Mouse (Mus musculus): ENCODE measurements around the gene Terb2. TPM values are rescaled to one million over a fixed set of nuclear protein-coding genes. Genes with fewer than 3 reads are reported as not detected.

Gene Terb2
- total and polyA plus RNA-seq, 3 experiments = not detected

DNA sequence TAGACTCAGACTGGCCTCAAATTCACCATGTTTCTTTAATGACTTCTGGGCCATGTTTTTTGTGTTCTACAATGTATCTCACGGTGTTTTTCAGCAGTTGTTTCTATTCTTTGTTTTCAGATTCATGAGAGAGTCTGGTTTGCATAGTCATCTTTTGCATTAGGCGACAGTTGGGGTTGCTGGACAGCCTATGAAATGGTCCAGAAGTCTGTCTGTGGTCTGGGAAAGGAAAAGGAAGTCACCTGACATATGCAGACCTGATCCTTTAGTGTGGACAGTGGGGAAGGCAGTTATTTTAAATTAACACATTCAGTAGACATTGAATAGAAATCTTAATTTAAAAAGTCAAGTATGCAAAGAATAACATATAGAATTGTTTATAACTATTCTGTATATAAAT lies 23.5 kb upstream of the Terb2 start:
- Histone ChIP-seq H3K9ac (ENCODE audit: control insufficient read depth, low read depth, low read length, poor library complexity, severe bottlenecking) (no peak overlapping the region), H3K9me3 (replicated peaks; ENCODE audit: insufficient read depth, low read length) (no peaks in the 10 kb centered on the region), H3K27me3 (ENCODE audit: control insufficient read depth in 1 of 2, insufficient read depth in 2 of 2, low read length in 2 of 2) (no peaks in the 10 kb centered on the region), H3K36me3 (ENCODE audit: control insufficient read depth in 1 of 2, insufficient read depth in 2 of 2, low read length in 2 of 2) (no peaks in the 10 kb centered on the region; a peak in 1 of 4 replicates), H3K4me3 (ENCODE audit: control insufficient read depth in 1 of 2, insufficient read depth in 1 of 2, low read depth in 2 of 2, low read length in 2 of 2) (no peak overlapping the region), H3K27ac (ENCODE audit: control insufficient read depth, low read depth, low read length) (no peak overlapping the region), H3K4me1 (ENCODE audit: control insufficient read depth in 1 of 2, insufficient read depth in 2 of 2, low read length in 2 of 2) (no peaks in the 10 kb centered on the region), H3K79me2 (ENCODE audit: control insufficient read depth, insufficient read depth, low read length, poor library complexity) (no peaks in the 10 kb centered on the region)
- no peak for DNase-seq (ENCODE audit: low read depth, low spot score)
- TF ChIP-seq KAT2A (conservative IDR thresholded peaks at IDR 0.05; ENCODE audit: low read depth, low read length) = no peak
- TF ChIP-seq SMC3 (IDR thresholded peaks at IDR 0.05; ENCODE audit: low read depth, low read length) = no peak
- TF ChIP-seq TCF12 (IDR thresholded peaks at IDR 0.05; ENCODE audit: low read depth, low read length) = no peak
- no peak for TF ChIP-seq EP300 (IDR thresholded peaks at IDR 0.05; ENCODE audit: low read depth in 1 of 2, low read length in 2 of 2)
- no peak for TF ChIP-seq MYC (IDR thresholded peaks at IDR 0.05; ENCODE audit: low read depth, low read length)
- TF ChIP-seq MYB (IDR thresholded peaks at IDR 0.05; ENCODE audit: low read depth, low read length) = no peak
- no peak for TF ChIP-seq NELFE (IDR thresholded peaks at IDR 0.05; ENCODE audit: low read depth, low read length)
- no peak for TF ChIP-seq SIN3A (IDR thresholded peaks at IDR 0.05; ENCODE audit: low read length)
- TF ChIP-seq POLR2AphosphoS5 (IDR thresholded peaks at IDR 0.05; ENCODE audit: borderline replicate concordance, low read depth, low read length) = no peak
- no peak for TF ChIP-seq MAFK (IDR thresholded peaks at IDR 0.05; ENCODE audit: borderline replicate concordance, low read depth, low read length)
- no peak for TF ChIP-seq CTCF (IDR thresholded peaks at IDR 0.05 in 2 of 3, conservative IDR thresholded peaks at IDR 0.05 in 1 of 3; ENCODE audit: control insufficient read depth in 1 of 3, insufficient read depth in 1 of 3, low read depth in 2 of 3, low read length in 3 of 3, poor library complexity in 1 of 3, severe bottlenecking in 1 of 3)
- TF ChIP-seq ELF1 (IDR thresholded peaks at IDR 0.05; ENCODE audit: low read depth, low read length) = no peak
- no peak for TF ChIP-seq RAD21 (IDR thresholded peaks at IDR 0.05; ENCODE audit: low read depth, low read length)
- no peak for TF ChIP-seq ZMIZ1 (IDR thresholded peaks at IDR 0.05; ENCODE audit: low read depth, low read length)
- no peak for TF ChIP-seq MAZ (IDR thresholded peaks at IDR 0.05; ENCODE audit: low read depth, low read length)
- no peak for TF ChIP-seq BHLHE40 (IDR thresholded peaks at IDR 0.05; ENCODE audit: borderline replicate concordance, low read depth, low read length)
- TF ChIP-seq ZKSCAN1 (IDR thresholded peaks at IDR 0.05; ENCODE audit: low read depth, low read length) = no peak

DNA sequence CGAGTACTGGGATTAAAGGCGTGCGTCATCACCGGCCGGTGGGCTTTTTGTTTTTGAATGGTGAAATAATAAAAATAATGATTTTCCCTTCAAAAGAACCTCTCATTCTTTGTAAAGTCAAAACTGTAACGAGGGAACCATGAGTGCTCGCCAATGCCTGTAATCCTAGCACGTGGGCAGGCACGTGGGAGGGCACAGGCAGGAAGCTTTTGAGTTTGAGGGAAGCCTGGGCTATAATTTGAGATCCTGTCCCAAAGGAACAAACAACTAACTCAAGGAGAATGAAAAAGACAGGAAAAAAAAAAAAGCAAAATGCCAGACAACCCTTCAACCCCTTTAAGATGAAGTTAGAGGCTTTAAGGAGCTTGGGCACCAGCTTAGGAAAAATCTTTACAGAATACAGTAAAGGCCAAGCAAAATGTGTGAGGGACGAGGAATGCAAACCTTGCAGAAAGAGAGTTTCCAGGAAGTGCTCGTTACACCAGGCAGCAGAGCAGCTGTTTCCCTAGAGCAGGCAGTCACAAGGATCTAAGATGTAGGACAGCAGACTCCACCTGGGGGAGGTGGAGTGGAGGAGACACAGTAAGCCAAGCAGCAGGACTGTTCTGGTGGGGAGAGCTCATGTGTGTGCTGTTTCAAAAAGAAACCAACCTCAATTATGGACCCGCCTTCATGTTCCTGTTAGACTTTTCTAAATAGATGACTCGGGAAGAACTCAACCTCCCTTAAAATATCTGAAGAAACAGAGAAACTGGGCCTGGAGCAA lies 22.5 kb upstream of the Terb2 start:
- DNase-seq (ENCODE audit: low read depth, low spot score) = no peak
- Histone ChIP-seq H3K4me1 (ENCODE audit: control insufficient read depth in 1 of 2, insufficient read depth in 2 of 2, low read length in 2 of 2) (no peaks in the 10 kb centered on the region), H3K27me3 (ENCODE audit: control insufficient read depth in 1 of 2, insufficient read depth in 2 of 2, low read length in 2 of 2) (no peaks in the 10 kb centered on the region), H3K27ac (ENCODE audit: control insufficient read depth, low read depth, low read length) (no peak overlapping the region), H3K9ac (ENCODE audit: control insufficient read depth, low read depth, low read length, poor library complexity, severe bottlenecking) (no peak overlapping the region), H3K4me3 (ENCODE audit: control insufficient read depth in 1 of 2, insufficient read depth in 1 of 2, low read depth in 2 of 2, low read length in 2 of 2) (no peak overlapping the region), H3K79me2 (ENCODE audit: control insufficient read depth, insufficient read depth, low read length, poor library complexity) (no peaks in the 10 kb centered on the region), H3K36me3 (ENCODE audit: control insufficient read depth in 1 of 2, insufficient read depth in 2 of 2, low read length in 2 of 2) (no peaks in the 10 kb centered on the region; a peak in 1 of 4 replicates), H3K9me3 (replicated peaks; ENCODE audit: insufficient read depth, low read length) (no peaks in the 10 kb centered on the region)
- TF ChIP-seq ZNF384 (IDR thresholded peaks at IDR 0.05; ENCODE audit: low read depth, low read length) (no peak), ZC3H11A (IDR thresholded peaks at IDR 0.05; ENCODE audit: low read depth, low read length) (no peak), CHD2 (IDR thresholded peaks at IDR 0.05; ENCODE audit: low read length) (no peak), GABPA (IDR thresholded peaks at IDR 0.05; ENCODE audit: low read depth, low read length) (no peak), TAL1 (IDR thresholded peaks at IDR 0.05; ENCODE audit: low read length) (no peak), MEF2A (IDR thresholded peaks at IDR 0.05; ENCODE audit: extremely low read depth, insufficient replicate concordance, low read depth, low read length, poor library complexity, severe bottlenecking) (no peak)

Measured in MEL (cell line).